ENCODE assay signal across 8 mouse cellular contexts in genomic region chr12:33110894-33111471, GRCm38 (mm10). TPM values are rescaled to one million over a fixed set of nuclear protein-coding genes. Genes with fewer than 3 reads are reported as not detected.
DNase-seq lines count a peak whose midpoint lies in the region; ATAC-seq and TF ChIP-seq lines count a peak whose summit lies in the region.

No protein-coding gene starts in this region.

- 25% methylated on average over 14 of the region's 14 CpGs for WGBS in thymus, adult 2 months
- 55% methylated on average over 14 of the region's 14 CpGs for WGBS in forebrain, embryonic 10.5 days
- 22% methylated on average over 14 of the region's 14 CpGs for WGBS in stomach, embryonic 16.5 days

- peak overlapping the region; percentile 30; the same call in 1 of the 2 replicates for H3K27ac ChIP-seq in thymus, adult 2 months (ENCODE audit: control insufficient read depth, insufficient read depth, low read length)
- peak overlapping the region; percentile 57 for H3K27ac ChIP-seq in forebrain, embryonic 10.5 days
- peak overlapping the region; percentile 80 for H3K27ac ChIP-seq in stomach, embryonic 16.5 days (ENCODE audit: low read length)

- peaks cover 8% of the 10 kb centered on the region for H3K4me1 ChIP-seq in thymus, adult 2 months (replicated peaks; ENCODE audit: control insufficient read depth, insufficient read depth, low read length)
- H3K4me1 ChIP-seq in forebrain, embryonic 10.5 days: peaks cover 26% of the 10 kb centered on the region
- H3K4me1 ChIP-seq in stomach, embryonic 16.5 days (ENCODE audit: control insufficient read depth, insufficient read depth, low read length): peaks cover 14% of the 10 kb centered on the region

- TF ChIP-seq POLR2A in thymus, adult 2 months (IDR thresholded peaks at IDR 0.05; ENCODE audit: control insufficient read depth, extremely low read depth, insufficient read depth, low read length, poor library complexity): no peak

- no peaks in the 10 kb centered on the region for H3K9me3 ChIP-seq in forebrain, embryonic 10.5 days
- H3K9me3 ChIP-seq in stomach, embryonic 16.5 days (replicated peaks; ENCODE audit: control insufficient read depth, low read length): no peaks in the 10 kb centered on the region

- no peak overlapping the region for H3K9ac ChIP-seq in stomach, embryonic 16.5 days (ENCODE audit: low read length)

- no peaks in the 10 kb centered on the region for H3K36me3 ChIP-seq in thymus, adult 2 months (ENCODE audit: control insufficient read depth, insufficient read depth, low read length)
- no peaks in the 10 kb centered on the region for H3K36me3 ChIP-seq in forebrain, embryonic 10.5 days (replicated peaks)
- H3K36me3 ChIP-seq in stomach, embryonic 16.5 days (ENCODE audit: control insufficient read depth, insufficient read depth, low read length): no peaks in the 10 kb centered on the region

- no peak for TF ChIP-seq CTCF in thymus, adult 2 months (IDR thresholded peaks at IDR 0.05; ENCODE audit: borderline replicate concordance, control insufficient read depth, extremely low read depth, insufficient read depth, low read length, poor library complexity)

- no peak for DNase-seq in thymus, adult 2 months
- no peak for DNase-seq in thymus, postnatal 36 days
- DNase-seq in forebrain, embryonic 10.5 days (ENCODE audit: extremely low spot score, low spot score): no peak
- DNase-seq in layer of hippocampus, adult 8-10 months (ENCODE audit: low spot score in 2 of 2): peak; percentile 42 to 50
- DNase-seq in lung, postnatal 25 days (ENCODE audit: low spot score): peak; percentile 78
- DNase-seq in thymus, postnatal 25 days: no peak

- H3K27me3 ChIP-seq in thymus, adult 2 months (ENCODE audit: control insufficient read depth, insufficient read depth, low read length): no peaks in the 10 kb centered on the region
- H3K27me3 ChIP-seq in forebrain, embryonic 10.5 days (ENCODE audit: poor library complexity, severe bottlenecking): no peaks in the 10 kb centered on the region
- H3K27me3 ChIP-seq in stomach, embryonic 16.5 days (ENCODE audit: control insufficient read depth, insufficient read depth, low read length): 0 out of 2 replicates have a peak, but pooled peaks cover 2% of the 10 kb centered on the region

- H3K4me2 ChIP-seq in stomach, embryonic 16.5 days (ENCODE audit: low read depth, low read length): peak overlapping the region; percentile 14

- ATAC-seq in hematopoietic stem cell, adult 5-6 weeks (replicated peaks in 1 of 2; ENCODE audit: insufficient read depth in 1 of 2, low FRiP score in 2 of 2, low TSS enrichment in 1 of 2, low read depth in 1 of 2, poor library complexity in 2 of 2, severe bottlenecking in 2 of 2): 0 out of 4 replicates have a peak, but pooled peaks have one; percentile 6 to 16
- ATAC-seq in stomach, embryonic 16.5 days (ENCODE audit: insufficient read depth, low FRiP score): peak; percentile 73

- no peak overlapping the region for H3K4me3 ChIP-seq in thymus, adult 2 months (ENCODE audit: control insufficient read depth, insufficient read depth, low read length)
- H3K4me3 ChIP-seq in forebrain, embryonic 10.5 days: no peak overlapping the region
- H3K4me3 ChIP-seq in stomach, embryonic 16.5 days (replicated peaks; ENCODE audit: low read length): no peak overlapping the region

RNA-seq across cellular contexts. Expression of gene Cdhr3, which starts 18.3 kb away (rescaled TPM):
- 0.38 and 0.40 TPM in 2 replicates for polyA plus RNA-seq in thymus, adult 2 months (2012; rRNA removed)
- polyA plus RNA-seq in forebrain, embryonic 10.5 days (2016; fragmentation: Nextera tagmentation; extraction: Ambion mirVana): not detected in 2 replicates
- not detected in 2 replicates for total RNA-seq in hematopoietic stem cell, adult 5-6 weeks (2017)
- 1 to 10 TPM; 1.8 to 2.7 (median 2.3) TPM for total RNA-seq in layer of hippocampus, adult 8-10 months (2022)
- 0.80 TPM in 1 of 2 replicates, not detected in the other for polyA plus RNA-seq in stomach, embryonic 16.5 days (2015; fragmentation: Nextera tagmentation; extraction: Ambion mirVana)

RNA-seq across cellular contexts. Expression of gene Atxn7l1, which starts 36.5 kb away (rescaled TPM):
- polyA plus RNA-seq in thymus, adult 2 months (2012; rRNA removed): 129 and 141 TPM in 2 replicates
- polyA plus RNA-seq in forebrain, embryonic 10.5 days (2016; fragmentation: Nextera tagmentation; extraction: Ambion mirVana): 10.4 and 11.0 TPM in 2 replicates
- 29.1 and 58.7 TPM in 2 replicates for total RNA-seq in hematopoietic stem cell, adult 5-6 weeks (2017)
- 10 to 100 TPM; 56.9 to 65.7 (median 60.7) TPM for total RNA-seq in layer of hippocampus, adult 8-10 months (2022)
- 12.4 and 13.3 TPM in 2 replicates for polyA plus RNA-seq in stomach, embryonic 16.5 days (2015; fragmentation: Nextera tagmentation; extraction: Ambion mirVana)

Comparison
In these comparisons a context has a peak if more than half of its experiments do, and no peak if none do; other contexts are left out.
1. DNase-seq: peak in layer of hippocampus, adult 8-10 months (2 of 2) and lung, postnatal 25 days (single experiment); none in thymus, adult 2 months (single experiment), thymus, postnatal 36 days (0 of 2), forebrain, embryonic 10.5 days (single experiment) and thymus, postnatal 25 days (single experiment).
2. H3K27ac ChIP-seq: peak in every context shown above with its lines; median percentile 80 in stomach, embryonic 16.5 days; 57 in forebrain, embryonic 10.5 days; 30 in thymus, adult 2 months.